Mouse (Mus musculus) megakaryocyte-erythroid progenitor cell, adult 5 weeks (primary cell): Measurements from ENCODE around the gene Adra2a. TPM values are rescaled to one million over a fixed set of nuclear protein-coding genes. Genes with fewer than 3 reads are reported as not detected.

Experiments
- polyA plus RNA-seq: library from polyadenylated mRNA; stranded (reverse); fragments of >175 nt; gene quantifications from 2 replicates; pipeline ENCODE4 v1.2.3, GENCODE M21; 2012

The Adra2a gene
- 0.34 and 0.80 TPM in 2 replicates for polyA plus RNA-seq

DNA sequence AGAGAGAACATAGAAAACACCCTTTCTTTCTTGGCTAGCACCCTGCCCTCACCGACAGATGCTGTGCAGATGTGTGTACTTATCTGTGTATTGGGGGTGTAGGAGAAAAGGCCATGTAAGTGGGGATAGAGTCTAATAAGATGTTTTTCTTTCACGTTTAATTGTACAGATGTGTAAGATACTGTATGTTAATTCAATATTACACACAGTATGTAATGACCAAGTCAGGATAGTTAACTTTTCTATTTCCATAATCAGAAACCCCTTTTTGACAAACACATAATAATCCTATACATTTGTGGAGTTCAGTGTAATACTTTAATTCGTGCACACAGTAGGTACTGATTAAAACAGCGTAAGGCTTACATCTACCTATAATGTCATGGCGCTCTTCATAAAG lies at the start of gene Adra2a:
Adra2a (plus strand) TSS at position 301 of the 400 bp plus-strand sequence.

Other genes with a start within 250 kb of the Adra2a start
- gene Pdcd4, start 151.9 kb upstream of the Adra2a start, polyA plus RNA-seq, result 152 and 182 TPM in 2 replicates
- 2.4 and 3.2 TPM in 2 replicates for gene Shoc2, start 99.8 kb upstream of the Adra2a start, polyA plus RNA-seq
- 3.8 and 5.8 TPM in 2 replicates for gene Bbip1, start 99.5 kb upstream of the Adra2a start, polyA plus RNA-seq